Mouse (Mus musculus): ENCODE data around the gene Lgals4.

Gene Lgals4

DNA sequence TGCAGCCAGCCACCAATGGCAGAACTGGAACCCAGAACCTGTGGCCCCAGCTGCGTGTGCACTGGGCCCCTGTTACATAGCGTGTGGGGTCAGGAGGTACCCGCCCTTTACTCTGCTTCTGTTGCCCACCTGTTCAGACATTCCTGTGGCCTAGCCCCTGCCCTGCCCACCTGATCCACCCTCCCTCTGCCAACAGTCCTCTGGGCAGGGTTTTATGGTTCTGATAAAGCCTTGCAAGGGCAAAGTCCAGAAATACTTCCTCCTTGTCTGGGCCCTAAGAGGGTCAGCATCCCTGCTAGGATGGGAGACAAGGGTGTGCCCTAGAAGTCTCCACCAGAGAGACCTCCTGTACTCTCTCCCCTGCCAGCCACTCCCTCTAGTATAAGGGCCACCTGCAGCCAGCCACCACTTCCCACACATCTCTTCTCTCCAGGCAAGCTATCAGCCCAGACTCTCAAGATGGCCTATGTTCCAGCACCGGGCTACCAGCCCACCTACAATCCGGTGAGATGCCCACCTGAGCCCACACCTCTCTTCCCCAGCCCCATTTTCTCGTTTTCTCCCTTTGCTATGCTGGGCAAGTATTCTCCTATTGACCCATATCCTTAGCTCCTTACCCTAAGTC, at the start of gene Lgals4:
Gene Lgals4, plus strand, starts transcription at position 132 of the 625 bp plus-strand sequence.
- in situ Hi-C loops (cut with MboI, MseI), result loop anchor here in 1 of 2 experiments (5.0 kb wide), 1 partner anchor 33 kb away; no protein-coding TSS in a partner anchor

DNA sequence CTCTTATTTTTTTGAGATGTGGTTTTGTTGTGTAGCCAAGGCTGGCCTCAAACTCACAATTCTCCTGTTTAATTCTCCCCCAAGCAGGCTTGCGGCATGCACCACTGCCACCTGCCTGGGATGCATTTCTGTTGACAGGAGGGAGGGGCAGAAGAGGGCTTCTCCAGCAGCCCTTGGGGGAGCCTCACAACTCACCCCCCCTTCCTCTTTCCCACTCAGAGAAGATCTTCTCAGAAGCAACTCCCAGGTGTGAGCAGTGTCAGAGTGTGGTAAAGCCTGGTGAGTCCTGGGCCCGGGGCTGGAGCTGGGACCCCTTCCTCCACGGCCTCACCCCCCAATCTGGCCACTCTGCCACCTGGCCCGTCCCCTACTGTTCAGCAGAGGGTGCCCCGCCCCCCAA, 48.5 kb upstream of the Lgals4 start:
- in situ Hi-C loops (cut with MboI, MseI), result no loop called here

DNA sequence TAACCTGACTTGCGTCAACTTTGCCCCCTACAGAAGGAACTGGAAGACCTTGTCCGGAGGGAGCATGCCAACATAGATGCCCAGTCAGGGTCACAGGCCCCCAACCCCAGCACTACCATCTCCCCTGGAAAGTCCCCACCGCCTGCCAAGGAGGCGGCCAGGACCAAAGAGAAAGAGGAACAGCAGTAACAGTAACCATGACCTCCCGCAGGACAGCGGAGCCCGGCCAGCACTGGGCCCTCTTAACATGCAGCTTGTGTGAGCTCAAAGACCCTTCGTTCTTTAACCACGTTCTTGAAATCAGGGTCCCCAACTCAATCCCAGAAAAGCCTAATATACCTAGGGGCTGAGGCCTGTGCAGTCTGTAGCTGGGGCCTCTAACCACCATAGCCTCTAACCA, 45.8 kb upstream of the Lgals4 start:
- in situ Hi-C loops (cut with MboI, MseI), result no loop called here

DNA sequence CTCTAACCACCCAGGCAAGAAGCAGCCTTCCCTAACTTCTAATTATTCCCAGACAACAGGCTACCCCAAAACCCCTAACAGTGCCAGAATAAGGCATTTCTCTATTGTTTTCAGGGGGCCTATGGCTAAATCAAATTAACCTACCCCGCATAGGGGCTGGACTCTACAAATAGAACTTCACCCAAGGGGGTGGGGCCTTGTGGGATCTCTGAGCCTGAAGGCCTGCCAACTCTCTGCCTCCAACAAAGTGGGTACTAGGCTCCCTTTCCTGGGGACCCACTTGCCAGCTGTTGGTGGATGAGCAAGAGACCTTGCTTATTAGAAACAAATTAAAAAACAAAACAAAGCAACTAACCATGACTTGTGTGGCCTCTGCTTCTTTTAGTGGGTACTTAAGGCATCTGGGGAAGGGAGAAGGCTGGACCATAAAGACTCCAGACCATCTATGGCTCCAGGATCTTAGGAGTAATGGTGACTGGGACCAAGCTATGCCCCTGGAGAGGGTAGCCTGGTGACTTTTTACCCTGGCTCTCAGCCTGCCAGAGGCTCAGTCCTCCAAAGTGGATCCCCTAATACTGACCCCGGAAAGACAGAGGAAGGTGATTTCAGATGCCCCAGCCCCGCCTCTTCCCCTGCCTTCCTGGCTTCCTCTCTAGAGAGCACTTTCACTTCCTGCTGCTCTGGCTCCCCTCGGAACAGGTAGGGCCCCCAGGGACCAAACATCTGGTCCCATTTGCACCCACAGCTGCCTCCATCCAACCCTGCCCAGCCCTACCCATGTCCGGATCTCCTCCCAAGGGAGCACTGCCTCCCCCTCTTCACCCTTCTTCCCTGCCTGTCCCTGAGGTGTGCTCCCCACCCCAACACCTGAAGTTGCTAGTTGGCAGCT, 45.1 kb upstream of the Lgals4 start, which contains the start of gene Rinl:
Gene Rinl, plus strand, starts transcription at position 663 of the 889 bp plus-strand sequence.
- in situ Hi-C loops (cut with MboI, MseI), result no loop called here

DNA sequence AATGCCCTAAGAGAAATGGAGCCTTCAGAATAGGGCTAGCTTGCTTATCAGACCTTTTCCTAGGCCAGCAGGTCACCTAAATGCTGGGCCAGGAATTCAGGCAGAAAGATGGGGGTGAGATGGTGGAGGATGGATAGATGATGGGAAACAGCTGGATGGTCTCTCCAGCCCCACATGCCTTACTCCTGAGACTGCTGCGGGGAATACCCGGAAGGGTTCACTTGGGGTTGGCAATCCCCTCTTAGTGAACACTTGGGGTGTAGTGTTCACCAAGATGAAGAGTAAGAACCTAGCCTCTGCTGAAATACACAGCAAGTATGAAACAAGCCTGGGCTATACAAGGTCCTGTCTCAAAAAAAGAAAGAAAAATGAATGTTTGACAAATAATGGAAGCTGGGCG, 44.4 kb upstream of the Lgals4 start:
- in situ Hi-C loops (cut with MboI, MseI), result no loop called here

DNA sequence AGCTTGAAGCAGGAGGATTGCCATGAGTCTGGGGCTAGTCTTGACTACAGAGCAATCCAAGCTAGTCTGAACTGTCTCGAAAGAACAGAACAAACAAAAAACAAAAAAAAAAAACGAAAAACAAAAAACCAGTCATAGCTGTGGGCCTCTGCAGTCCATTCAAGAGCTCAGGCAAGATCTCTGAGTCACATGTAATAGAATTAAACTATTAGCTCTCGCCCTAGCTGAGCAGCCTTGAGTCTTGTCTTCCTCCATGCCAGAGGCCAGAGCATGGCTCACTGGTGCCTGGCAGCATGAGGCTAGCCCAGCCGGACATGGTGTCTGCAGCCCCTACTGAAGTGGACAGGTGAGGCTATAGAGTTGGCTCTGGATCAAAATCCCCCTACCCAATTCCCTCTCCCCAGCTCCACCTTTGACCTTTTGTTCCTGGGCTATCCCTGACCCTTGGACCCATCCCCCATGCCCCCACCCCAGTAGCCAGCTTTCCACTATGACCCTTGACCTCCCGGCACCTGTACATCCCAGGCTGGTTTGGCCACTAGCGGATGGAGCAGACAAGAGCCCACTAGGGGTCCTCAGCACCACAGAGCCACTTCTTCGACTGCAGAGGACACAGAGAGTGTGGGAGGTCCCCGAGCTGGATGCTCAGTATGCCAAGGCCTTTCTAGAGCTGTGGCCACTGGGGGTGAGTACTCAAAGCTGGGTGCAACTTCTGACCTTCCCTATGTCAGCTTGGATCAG, 43.4 kb upstream of the Lgals4 start:
- in situ Hi-C loops (cut with MboI, MseI), result no loop called here

DNA sequence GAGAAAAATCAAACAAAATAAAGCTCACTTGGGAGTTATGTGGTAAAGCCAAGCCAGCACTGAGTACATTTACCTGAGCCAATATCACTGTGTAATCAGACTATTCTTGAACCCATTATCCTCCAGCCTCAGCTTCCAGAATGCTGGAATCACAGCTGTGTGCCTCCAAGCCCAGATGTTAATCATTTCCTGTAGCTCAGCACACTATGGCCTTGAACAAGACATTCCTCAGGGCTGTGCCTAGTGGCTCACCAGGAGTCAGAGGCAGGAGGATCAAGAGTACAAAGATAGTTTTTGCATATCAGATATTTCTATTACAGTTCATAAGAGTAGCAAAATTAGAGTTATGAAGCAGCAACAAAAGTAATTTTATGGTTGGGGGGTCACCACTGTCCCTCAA, 41.9 kb upstream of the Lgals4 start:
- in situ Hi-C loops (cut with MboI, MseI), result no loop called here

DNA sequence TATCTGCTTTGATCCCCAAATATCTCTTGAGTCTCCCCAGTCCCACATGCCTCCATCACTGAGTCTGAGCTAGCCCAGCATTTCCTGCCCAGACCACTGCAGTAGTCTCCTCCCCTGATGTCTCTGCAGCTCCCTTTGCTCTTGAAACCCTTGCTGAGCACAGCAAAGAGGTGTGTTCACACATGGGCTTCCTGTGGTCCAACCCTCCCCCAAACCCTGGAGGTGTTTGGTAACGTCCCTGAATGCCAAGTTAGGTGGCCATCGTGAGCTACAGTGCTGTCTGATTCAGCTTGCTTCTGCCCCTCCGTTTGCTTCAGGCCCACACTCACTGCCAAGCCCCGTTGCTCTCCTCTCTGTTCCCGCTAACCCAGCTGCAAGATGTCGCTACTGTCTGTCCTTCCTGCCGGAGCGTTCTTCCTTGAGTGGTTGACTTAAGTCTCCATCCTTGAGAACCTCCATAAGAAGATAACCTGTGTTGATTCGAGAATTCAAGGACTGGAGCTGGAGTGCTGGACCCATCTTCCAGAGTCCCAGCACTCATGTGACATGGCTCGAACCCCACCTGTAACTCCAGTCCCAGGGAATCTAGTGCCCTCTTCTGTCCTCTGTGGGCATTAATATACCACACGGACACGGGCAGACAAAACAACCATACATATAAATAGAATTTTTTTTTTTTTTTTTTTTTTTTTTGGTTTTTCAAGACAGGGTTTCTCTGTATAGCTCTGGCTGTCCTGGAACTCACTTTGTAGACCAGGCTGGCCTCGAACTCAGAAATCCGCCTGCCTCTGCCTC, 41.1 kb upstream of the Lgals4 start:
- in situ Hi-C loops (cut with MboI, MseI), result no loop called here

DNA sequence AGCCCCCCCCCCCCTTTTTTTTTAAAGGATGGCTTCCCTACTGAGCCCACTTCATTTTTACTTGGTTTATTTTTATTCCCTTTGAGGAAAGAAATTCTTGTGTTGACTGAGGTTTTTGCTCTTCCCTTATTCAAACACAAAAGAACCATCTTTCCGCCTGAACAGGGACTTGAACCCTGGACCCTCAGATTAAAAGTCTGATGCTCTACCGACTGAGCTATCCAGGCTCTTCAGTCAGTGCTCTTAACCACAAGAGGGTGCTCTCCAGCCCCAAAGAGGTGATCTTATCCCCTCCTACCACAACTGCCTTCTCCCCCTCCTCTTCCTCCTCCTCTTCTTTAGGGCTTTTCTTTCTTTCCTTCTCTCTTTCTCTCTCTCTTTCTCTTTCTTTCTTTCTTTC, 39.8 kb upstream of the Lgals4 start:
- in situ Hi-C loops (cut with MboI, MseI), result no loop called here

DNA sequence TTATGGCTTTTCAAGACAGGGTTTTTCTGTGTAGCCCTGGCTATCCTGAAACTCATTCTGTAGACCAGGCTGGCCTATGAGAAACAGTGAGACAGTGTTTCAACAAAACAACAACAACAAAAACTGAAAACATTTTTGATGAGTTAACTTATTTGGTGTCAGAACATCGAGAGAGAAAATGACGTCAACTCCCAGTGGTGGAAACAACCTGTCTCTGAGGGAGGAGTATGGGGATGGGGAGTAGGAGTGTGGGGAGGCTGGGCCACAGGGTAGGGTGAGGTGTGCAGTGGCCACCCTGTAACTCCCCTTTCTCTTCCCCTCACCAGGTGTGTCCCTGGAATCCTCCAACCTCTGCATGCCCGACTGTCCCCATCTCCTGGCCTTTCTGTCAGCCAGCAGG, 39.2 kb upstream of the Lgals4 start:
- in situ Hi-C loops (cut with MboI, MseI), result no loop called here

DNA sequence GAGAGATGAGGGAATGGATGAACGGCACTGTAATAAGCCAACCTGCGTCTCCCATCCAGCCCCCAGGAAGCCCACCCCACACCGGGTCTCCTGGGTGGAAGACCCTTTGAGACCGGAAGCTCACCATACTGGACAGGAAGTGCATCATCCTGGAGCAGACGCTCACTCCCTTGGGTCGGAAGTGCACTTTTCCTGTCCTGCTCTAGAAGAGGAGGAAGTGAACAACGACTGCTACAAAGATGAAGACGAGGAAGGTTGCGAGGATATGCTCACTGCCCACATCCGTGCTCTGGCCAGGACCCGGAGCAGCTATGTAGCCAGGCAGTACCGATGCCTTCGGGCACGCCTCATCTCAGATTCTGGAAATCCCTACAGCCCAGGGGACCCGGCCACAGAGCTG, 37.8 kb upstream of the Lgals4 start:
- in situ Hi-C loops (cut with MboI, MseI), result loop anchor here (5.0 kb wide), 1 partner anchor 71 kb away; no protein-coding TSS in a partner anchor

DNA sequence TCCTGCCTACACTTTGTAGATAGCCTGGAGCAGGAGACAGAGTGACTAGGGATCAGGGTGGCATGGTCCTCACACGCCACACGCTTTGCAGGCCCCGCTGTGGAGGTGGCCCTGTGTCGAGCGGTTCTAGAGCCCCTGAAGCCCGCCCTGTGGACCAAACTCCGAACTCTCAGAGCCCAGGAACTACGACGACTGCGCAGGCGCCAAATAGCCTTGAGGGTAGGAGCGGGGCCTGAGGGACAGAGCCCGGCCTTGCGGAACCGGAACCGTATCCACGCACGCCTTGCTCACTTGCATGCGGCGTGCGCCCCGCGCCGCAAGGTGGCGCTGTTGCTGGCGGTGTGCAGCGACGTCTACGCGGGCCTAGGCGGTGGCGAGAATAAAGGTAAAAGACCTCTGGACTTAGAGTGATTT, 37.1 kb upstream of the Lgals4 start:
- in situ Hi-C loops (cut with MboI, MseI), result loop anchor here (5.0 kb wide), 1 partner anchor 71 kb away; no protein-coding TSS in a partner anchor

DNA sequence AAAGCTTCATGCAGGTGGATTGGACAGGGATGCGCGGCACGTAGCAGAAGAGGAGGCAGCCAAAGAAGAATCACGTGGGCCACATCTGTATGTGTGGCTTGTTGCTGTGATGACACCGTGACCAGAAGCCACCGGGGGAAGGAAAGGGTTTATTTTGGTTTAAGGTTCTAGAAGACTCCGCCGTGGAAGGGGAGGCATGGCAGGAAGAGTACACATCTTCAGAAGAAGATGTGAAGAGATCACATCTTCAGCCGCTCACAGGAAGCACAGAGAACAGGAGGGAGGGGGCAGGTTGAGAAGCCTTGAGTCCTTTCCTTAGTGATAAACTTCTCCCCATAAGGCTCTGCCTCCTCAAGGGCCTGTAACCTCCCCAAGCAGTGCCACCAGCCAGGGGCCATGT, 33.7 kb upstream of the Lgals4 start:
- in situ Hi-C loops (cut with MboI, MseI), result loop anchor here (5.0 to 25.0 kb wide), 2 partner anchors 67 to 1612 kb away; partner anchors contain the start of genes Hcst (in 1 of the 2), Nfkbid (in 1 of the 2) and Tyrobp (in 1 of the 2)

DNA sequence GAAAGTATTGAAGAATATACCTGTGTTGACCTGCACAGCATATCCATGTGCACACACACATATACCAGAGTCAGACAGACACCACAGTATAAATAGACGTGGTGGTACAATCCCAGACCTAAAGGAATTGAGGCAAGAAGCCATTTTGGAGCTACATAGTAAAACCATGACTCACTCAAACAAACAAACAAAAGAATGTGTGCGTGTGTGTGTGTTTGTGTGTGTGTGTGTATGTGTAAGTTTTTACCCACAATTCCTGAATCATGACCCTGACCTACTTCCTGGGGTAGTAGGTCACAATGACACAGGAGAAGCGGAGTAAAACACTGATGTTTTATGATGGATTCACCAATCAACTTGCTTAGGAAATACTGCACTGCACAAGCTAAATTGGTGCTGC, 32.2 kb upstream of the Lgals4 start:
- in situ Hi-C loops (cut with MboI, MseI), result loop anchor here in 1 of 2 experiments (25.0 kb wide), 1 partner anchor 1611 kb away; the partner anchor contains the start of genes Hcst, Nfkbid and Tyrobp

DNA sequence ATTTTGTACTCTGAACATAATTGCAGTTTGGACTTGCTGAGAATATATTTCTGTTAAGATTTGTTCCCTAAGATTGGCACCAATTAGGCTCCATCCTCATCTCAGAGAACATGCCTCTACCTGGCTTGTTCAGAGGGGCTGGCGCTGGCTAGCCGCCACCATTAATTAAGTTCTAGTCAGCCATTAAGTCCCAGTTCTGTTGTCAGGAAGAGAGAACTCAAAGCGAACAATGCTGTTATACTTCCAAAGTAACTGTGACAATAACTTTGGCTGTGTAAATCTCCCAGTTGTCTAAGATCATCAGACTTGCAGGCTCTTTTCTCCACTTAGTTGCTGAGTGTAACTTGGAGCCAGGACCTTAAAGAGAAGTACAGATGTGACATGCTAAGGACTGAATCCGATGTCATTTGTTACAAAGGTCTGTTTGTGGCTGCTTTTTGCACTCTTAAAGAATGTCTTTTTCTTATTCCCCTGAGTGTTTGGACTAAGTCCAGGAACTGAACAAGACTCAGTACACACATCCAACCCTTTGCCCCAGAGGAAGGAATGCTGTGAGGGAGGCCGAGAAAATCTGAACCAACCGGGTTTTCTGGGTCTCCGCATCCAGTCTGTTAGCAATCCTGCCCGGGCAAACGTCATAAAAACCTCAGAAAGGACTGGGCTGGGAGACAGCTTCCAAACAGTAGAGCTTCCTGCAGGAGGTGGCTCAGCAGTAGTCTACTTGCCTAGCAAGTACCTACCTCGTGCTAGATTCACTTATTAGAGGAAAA, 31.6 kb upstream of the Lgals4 start:
- in situ Hi-C loops (cut with MboI, MseI), result loop anchor here in 1 of 2 experiments (25.0 kb wide), 1 partner anchor 1610 kb away; the partner anchor contains the start of genes Hcst, Nfkbid and Tyrobp

DNA sequence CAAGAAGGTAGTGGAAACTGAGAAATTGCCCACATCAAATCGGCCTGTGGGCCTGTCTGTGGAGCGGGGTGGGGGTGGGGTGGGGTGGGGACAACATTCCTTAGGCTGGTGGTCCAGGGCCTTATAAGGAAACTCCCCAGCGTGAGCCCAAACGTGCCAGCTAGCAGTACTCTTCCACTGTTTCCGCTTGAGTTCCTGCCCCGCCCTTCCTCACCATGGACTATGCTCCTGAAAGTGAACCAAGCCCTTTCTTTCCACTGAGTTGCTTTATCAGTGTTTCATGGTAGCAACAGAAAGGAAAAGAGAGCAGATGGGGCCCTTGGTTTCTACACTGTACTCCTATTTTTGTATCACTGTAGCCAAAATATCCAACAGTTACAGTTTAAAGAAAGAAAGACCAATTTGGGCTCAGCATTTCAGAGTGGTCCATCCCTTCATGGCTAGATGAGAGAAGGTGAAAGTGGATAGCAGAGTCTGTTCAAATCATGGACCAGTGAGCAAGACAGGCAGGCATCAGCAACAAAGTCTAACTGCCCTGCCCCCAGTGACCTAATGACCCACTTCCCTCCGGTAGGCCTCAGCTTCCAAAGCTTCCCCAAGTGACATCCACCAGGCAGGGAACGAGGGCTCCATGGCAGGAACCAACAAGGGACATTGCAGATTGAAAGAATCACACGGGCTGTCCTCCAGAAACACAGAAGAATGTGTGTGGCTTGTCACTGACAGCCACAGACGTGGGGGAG, 30.6 kb upstream of the Lgals4 start:
- in situ Hi-C loops (cut with MboI, MseI), result loop anchor here in 1 of 2 experiments (25.0 kb wide), 1 partner anchor 1609 kb away; the partner anchor contains the start of genes Hcst, Nfkbid and Tyrobp

DNA sequence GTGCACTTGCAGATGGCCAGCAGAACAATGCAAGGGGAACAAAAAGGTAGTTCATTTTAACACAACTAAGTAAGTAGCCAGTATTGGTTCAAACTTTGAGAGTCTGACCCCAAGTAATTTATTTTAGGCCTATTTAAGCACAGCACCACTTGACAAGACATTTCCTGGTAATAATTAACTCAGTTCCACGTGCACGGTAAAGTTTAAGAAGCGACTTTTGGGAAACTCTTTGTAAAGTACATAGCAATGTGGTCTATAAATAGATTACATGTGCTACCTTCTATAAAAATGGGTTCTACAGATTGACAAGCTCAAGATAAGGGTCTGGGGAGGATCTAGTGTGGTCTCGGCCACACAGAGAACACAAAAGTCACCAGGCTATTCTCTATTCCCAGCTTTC, 29.9 kb upstream of the Lgals4 start:
- in situ Hi-C loops (cut with MboI, MseI), result loop anchor here in 1 of 2 experiments (25.0 kb wide), 1 partner anchor 1609 kb away; the partner anchor contains the start of genes Hcst, Nfkbid and Tyrobp

DNA sequence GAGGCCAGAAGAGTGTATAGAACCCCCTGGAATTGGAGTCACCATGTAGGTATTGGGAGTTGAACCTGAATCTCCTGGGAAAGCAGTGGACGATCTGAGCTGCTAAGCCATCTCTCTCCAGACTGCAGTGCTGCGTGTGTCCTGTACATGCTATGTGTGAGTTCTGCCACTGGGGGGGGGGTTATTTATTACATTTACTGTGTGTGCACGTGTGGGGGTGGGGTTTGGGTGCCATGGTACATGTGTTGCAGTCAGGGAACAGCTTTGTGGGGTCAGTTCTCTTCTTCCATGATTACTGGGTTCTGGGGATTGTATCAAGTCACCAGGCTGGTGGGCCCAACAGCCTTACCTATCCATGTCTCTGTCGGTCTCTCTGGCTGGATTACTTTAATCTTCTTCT, 26.8 kb upstream of the Lgals4 start:
- in situ Hi-C loops (cut with MboI, MseI), result loop anchor here in 1 of 2 experiments (25.0 kb wide), 1 partner anchor 1605 kb away; the partner anchor contains the start of genes Hcst, Nfkbid and Tyrobp
